Mouse (Mus musculus): ENCODE measurements around the gene Btd. TPM values are rescaled to one million over a fixed set of nuclear protein-coding genes. Genes with fewer than 3 reads are reported as not detected.
A peak's percentile ranks its signal among the peaks of the same experiment; 100 is the strongest.

Gene Btd
- polyA plus RNA-seq, 1 experiment from 2014 or later: 21.2 TPM

GRCm38 (mm10) chr14:31680656-31681055, 39.8 kb downstream of the Btd start:
- 84% methylated on average over 3 of the region's 3 CpGs for WGBS
- H3K27ac ChIP-seq: no peak overlapping the region
- no peak for DNase-seq (ENCODE audit: low spot score)

GRCm38 (mm10) chr14:31681291-31681690, 40.5 kb downstream of the Btd start:
- Histone ChIP-seq H3K4me3 (no peak overlapping the region), H3K36me3 (no peaks in the 10 kb centered on the region), H3K27ac (no peak overlapping the region), H3K9me3 (no peaks in the 10 kb centered on the region), H3K27me3 (ENCODE audit: insufficient read depth, poor library complexity, severe bottlenecking) (no peaks in the 10 kb centered on the region), H3K4me1 (0 out of 2 replicates have a peak, but pooled peaks cover 4% of the 10 kb centered on the region)
- 86% methylated on average over 9 of the region's 9 CpGs for WGBS
- no peak for DNase-seq (ENCODE audit: low spot score)

More at GRCm38 (mm10) chr14:31680656-31681055, 39.8 kb downstream of the Btd start:
- no peaks in the 10 kb centered on the region for H3K9me3 ChIP-seq
- H3K27me3 ChIP-seq (ENCODE audit: insufficient read depth, poor library complexity, severe bottlenecking): no peaks in the 10 kb centered on the region
- H3K4me3 ChIP-seq: no peak overlapping the region
- H3K36me3 ChIP-seq: no peaks in the 10 kb centered on the region
- 0 out of 2 replicates have a peak, but pooled peaks cover 4% of the 10 kb centered on the region for H3K4me1 ChIP-seq

GRCm38 (mm10) chr14:31681931-31682555, 41.2 kb downstream of the Btd start:
- 0 out of 2 replicates have a peak, but pooled peaks cover 4% of the 10 kb centered on the region for H3K4me1 ChIP-seq
- DNase-seq (ENCODE audit: low spot score): no peak
- no peak overlapping the region for H3K27ac ChIP-seq
- no peak overlapping the region for H3K4me3 ChIP-seq
- H3K36me3 ChIP-seq: no peaks in the 10 kb centered on the region
- H3K9me3 ChIP-seq: no peaks in the 10 kb centered on the region
- WGBS: 57% methylated on average over 5 of the region's 5 CpGs
- H3K27me3 ChIP-seq (ENCODE audit: insufficient read depth, poor library complexity, severe bottlenecking): no peaks in the 10 kb centered on the region

- no peaks in the 10 kb centered on the region for H3K9me3 ChIP-seq
- H3K27ac ChIP-seq: no peak overlapping the region
- WGBS: 93% methylated on average over 2 of the region's 2 CpGs
- H3K36me3 ChIP-seq: no peaks in the 10 kb centered on the region
- no peak overlapping the region for H3K4me3 ChIP-seq
- H3K4me1 ChIP-seq: 0 out of 2 replicates have a peak, but pooled peaks cover 4% of the 10 kb centered on the region
- no peak for DNase-seq (ENCODE audit: low spot score)
- H3K27me3 ChIP-seq (ENCODE audit: insufficient read depth, poor library complexity, severe bottlenecking): no peaks in the 10 kb centered on the region
Measured at GRCm38 (mm10) chr14:31683610-31684009, 42.8 kb downstream of the Btd start.

DNA sequence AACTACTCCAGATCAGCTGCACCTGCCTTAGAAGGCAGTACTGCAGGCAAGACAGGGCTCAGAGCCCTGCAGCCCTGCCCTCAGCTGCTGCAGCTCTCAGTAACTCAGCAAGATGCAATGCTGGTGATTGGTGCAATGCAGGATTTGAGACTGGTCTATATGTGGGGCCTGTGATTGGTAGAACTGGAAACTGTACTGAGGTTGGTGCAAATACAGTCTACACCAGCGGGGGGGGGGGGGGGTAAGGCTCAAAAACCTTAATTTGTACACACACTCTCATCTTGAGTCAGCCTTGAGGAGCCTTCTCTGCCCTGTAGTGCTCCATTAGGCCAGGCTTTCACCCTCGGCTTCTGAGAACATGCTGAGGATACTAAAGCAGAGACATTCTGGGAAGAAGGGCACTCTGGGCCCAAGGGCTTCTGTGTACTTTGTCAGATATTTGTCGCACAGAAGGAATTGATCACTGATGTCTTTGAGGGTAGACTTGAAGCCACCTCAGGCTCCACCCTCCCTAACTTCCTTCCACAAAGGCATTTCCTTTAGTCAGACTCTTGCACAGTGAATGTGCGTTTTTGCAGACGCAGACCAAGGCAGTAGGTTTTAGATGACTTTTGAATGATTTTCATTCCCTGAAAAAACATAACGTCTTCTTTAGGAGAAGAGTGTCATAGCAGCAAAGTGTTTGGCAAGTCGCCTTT, 43.7 kb downstream of the Btd start:
- Histone ChIP-seq H3K27ac (no peak overlapping the region; the same call in 1 of the 2 replicates), H3K36me3 (no peaks in the 10 kb centered on the region)

DNA sequence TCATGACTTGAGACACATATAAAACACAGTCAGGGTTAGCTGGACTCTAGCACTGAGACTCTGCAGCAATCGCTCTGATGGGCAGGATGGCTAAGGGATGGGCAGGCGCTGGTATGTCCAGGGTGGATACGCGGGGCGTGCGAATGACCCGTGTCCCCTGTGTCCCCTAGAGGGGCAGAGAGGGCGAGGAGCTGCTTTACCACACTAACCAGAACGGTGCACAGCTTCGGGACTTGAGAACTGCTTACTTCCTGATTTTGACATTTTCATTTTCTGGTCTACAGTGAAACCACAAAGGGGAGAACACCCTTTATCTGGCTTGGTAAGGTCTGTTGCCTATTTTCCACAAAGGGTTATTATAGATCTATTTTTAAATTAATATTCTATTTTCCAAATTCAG, 44.9 kb downstream of the Btd start:
- DNase-seq (ENCODE audit: low spot score): no peak
- Histone ChIP-seq H3K9me3 (no peaks in the 10 kb centered on the region), H3K27ac (no peak overlapping the region), H3K27me3 (ENCODE audit: insufficient read depth, poor library complexity, severe bottlenecking) (no peaks in the 10 kb centered on the region), H3K36me3 (no peaks in the 10 kb centered on the region), H3K4me1 (peaks cover 10% of the 10 kb centered on the region; the same call in 1 of the 2 replicates), H3K4me3 (no peak overlapping the region)
- WGBS: 81% methylated on average over 10 of the region's 10 CpGs

More for the DNA sequence above, 43.7 kb downstream of the Btd start:
- Histone ChIP-seq H3K4me3 (no peak overlapping the region), H3K9me3 (no peaks in the 10 kb centered on the region), H3K27me3 (ENCODE audit: insufficient read depth, poor library complexity, severe bottlenecking) (no peaks in the 10 kb centered on the region), H3K4me1 (peaks cover 10% of the 10 kb centered on the region; the same call in 1 of the 2 replicates)
- 62% methylated on average over 7 of the region's 7 CpGs for WGBS
- DNase-seq (ENCODE audit: low spot score): no peak

GRCm38 (mm10) chr14:31686231-31686630, 45.4 kb downstream of the Btd start:
- Histone ChIP-seq H3K4me1 (peaks cover 10% of the 10 kb centered on the region; the same call in 1 of the 2 replicates), H3K27me3 (ENCODE audit: insufficient read depth, poor library complexity, severe bottlenecking) (no peaks in the 10 kb centered on the region), H3K9me3 (no peaks in the 10 kb centered on the region), H3K4me3 (no peak overlapping the region), H3K36me3 (no peaks in the 10 kb centered on the region), H3K27ac (no peak overlapping the region)
- WGBS: 88% methylated on average over 1 of the region's 1 CpGs
- no peak for DNase-seq (ENCODE audit: low spot score)

- Histone ChIP-seq H3K27me3 (ENCODE audit: insufficient read depth, poor library complexity, severe bottlenecking) (no peaks in the 10 kb centered on the region), H3K27ac (no peak overlapping the region), H3K4me3 (no peak overlapping the region), H3K9me3 (no peaks in the 10 kb centered on the region), H3K4me1 (peaks cover 14% of the 10 kb centered on the region; the same call in 1 of the 2 replicates), H3K36me3 (no peaks in the 10 kb centered on the region)
- no peak for DNase-seq (ENCODE audit: low spot score)
- WGBS: 89% methylated on average over 6 of the region's 6 CpGs
Measured at GRCm38 (mm10) chr14:31692536-31692935, 51.7 kb downstream of the Btd start.

DNA sequence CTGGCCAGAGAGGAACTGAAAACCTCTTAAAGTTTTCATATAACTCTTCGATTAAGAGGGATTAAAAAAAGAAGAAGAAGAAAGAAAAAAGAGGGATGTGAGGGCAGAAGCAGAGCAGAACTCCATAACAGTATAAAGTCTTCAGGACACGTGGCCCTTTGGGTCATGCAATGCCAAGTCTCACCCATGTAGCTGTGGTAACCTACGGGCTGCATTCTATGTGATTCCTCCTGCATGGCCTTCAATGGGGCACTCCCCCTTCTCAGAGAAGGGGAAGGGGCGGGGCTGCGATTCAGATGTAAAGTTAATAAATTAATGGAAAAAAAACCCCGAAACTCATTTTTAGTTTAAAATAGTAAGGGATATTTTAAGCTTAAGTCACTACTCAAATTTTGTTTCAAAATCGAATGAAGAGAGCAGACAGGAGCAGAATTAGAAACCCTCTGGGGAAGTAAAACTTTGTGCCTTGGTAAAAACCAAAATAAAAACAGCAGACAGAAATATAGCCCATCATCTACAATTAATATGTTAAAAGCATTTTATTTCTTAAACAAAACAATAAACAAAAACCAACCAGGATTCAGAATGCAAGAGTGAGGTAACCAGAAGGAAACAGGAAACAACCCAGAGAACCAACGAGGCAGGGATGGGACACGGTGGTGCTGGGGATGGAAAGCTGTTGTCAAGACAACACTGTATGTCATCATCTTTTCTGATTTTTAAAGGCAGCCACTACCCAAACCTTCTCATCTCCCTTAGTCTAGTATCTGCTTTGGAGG, 55.6 kb downstream of the Btd start:
- Histone ChIP-seq H3K36me3 (peaks cover 10% of the 10 kb centered on the region), H3K4me3 (no peak overlapping the region), H3K27me3 (ENCODE audit: insufficient read depth, poor library complexity, severe bottlenecking) (no peaks in the 10 kb centered on the region), H3K4me1 (peaks cover 15% of the 10 kb centered on the region; the same call in 1 of the 2 replicates), H3K9me3 (no peaks in the 10 kb centered on the region), H3K27ac (peak overlapping the region; percentile 69; the same call in 1 of the 2 replicates)
- no peak for DNase-seq (ENCODE audit: low spot score)
- WGBS: 85% methylated on average over 9 of the region's 9 CpGs

GRCm38 (mm10) chr14:31696985-31697303, 56.1 kb downstream of the Btd start:
- H3K4me3 ChIP-seq: no peak overlapping the region
- WGBS: 87% methylated on average over 3 of the region's 3 CpGs
- no peaks in the 10 kb centered on the region for H3K9me3 ChIP-seq
- H3K27me3 ChIP-seq (ENCODE audit: insufficient read depth, poor library complexity, severe bottlenecking): no peaks in the 10 kb centered on the region
- peak overlapping the region; percentile 69; the same call in 1 of the 2 replicates for H3K27ac ChIP-seq
- peaks cover 16% of the 10 kb centered on the region for H3K36me3 ChIP-seq
- DNase-seq (ENCODE audit: low spot score): no peak
- peaks cover 15% of the 10 kb centered on the region; the same call in 1 of the 2 replicates for H3K4me1 ChIP-seq

DNA sequence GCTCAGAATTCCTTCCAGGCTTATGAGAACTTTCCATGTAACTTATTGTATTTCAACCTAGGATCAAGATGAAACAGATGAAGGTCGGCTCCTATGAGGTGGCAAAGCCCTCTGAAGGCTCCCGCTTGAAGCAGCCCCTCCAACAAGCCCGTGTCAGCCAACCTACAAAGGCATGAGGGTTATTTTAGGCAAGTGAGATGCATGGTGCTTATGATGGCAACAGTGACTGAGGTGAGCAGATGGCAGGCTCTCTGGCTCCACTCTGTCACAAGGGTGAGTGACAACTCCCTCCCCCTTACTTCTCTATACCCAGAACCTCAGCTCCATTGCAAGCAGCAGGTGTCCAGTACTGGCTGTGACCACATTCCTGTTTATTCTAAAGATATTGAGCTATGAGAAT, 56.5 kb downstream of the Btd start:
- no peaks in the 10 kb centered on the region for H3K9me3 ChIP-seq
- 61% methylated on average over 3 of the region's 3 CpGs for WGBS
- DNase-seq (ENCODE audit: low spot score): no peak
- H3K4me1 ChIP-seq: peaks cover 16% of the 10 kb centered on the region; the same call in 1 of the 2 replicates
- H3K4me3 ChIP-seq: no peak overlapping the region
- peaks cover 18% of the 10 kb centered on the region for H3K36me3 ChIP-seq
- H3K27me3 ChIP-seq (ENCODE audit: insufficient read depth, poor library complexity, severe bottlenecking): no peaks in the 10 kb centered on the region
- H3K27ac ChIP-seq: peak overlapping the region; percentile 69

- Histone ChIP-seq H3K27me3 (ENCODE audit: insufficient read depth, poor library complexity, severe bottlenecking) (no peaks in the 10 kb centered on the region), H3K36me3 (peaks cover 23% of the 10 kb centered on the region), H3K9me3 (no peaks in the 10 kb centered on the region), H3K4me1 (peaks cover 19% of the 10 kb centered on the region; the same call in 1 of the 2 replicates), H3K4me3 (no peak overlapping the region), H3K27ac (peak overlapping the region; percentile 69)
- no peak for DNase-seq (ENCODE audit: low spot score)
- 75% methylated on average over 4 of the region's 4 CpGs for WGBS
Measured at GRCm38 (mm10) chr14:31697755-31698154, 56.9 kb downstream of the Btd start.

GRCm38 (mm10) chr14:31700376-31700775, 59.5 kb downstream of the Btd start:
- Histone ChIP-seq H3K9me3 (no peaks in the 10 kb centered on the region), H3K4me3 (no peak overlapping the region), H3K36me3 (peaks cover 37% of the 10 kb centered on the region), H3K27ac (no peak overlapping the region), H3K4me1 (peaks cover 19% of the 10 kb centered on the region; the same call in 1 of the 2 replicates), H3K27me3 (ENCODE audit: insufficient read depth, poor library complexity, severe bottlenecking) (no peaks in the 10 kb centered on the region)
- DNase-seq (ENCODE audit: low spot score): no peak
- WGBS: 91% methylated on average over 2 of the region's 2 CpGs

All from heart, embryonic 10.5 days (tissue).